Mouse (Mus musculus) CD4-positive naive resting alpha-beta T cell, adult 57 days (primary cell): Measurements from ENCODE around the gene Hmgn1. TPM values are rescaled to one million over a fixed set of nuclear protein-coding genes. Genes with fewer than 3 reads are reported as not detected.

Experiments
- total RNA-seq: library from RNA; stranded (reverse); gene quantifications from one replicate; pipeline ENCODE4 v1.2.4, GENCODE M21; 2023

Gene Hmgn1
- 128 TPM for total RNA-seq

GRCm38 (mm10) chr16:96127657-96128344 lies at the start of gene Hmgn1:
Hmgn1 (minus strand) TSS chr16:96127729.

GRCm38 (mm10) chr16:96145110-96145800 lies 17.7 kb upstream of the Hmgn1 start, which contains the start of gene Wrb:
Wrb (plus strand) TSS chr16:96145407.

GRCm38 (mm10) chr16:96082301-96083178 lies 45.0 kb downstream of the Hmgn1 start, which contains the start of gene Brwd1:
Brwd1 (minus strand) TSS chr16:96082526.

Other genes starting within 250 kb of the Hmgn1 start
- gene Psmg1, start 136.8 kb downstream of the Hmgn1 start, total RNA-seq: 17.7 TPM
- gene Brwd1, start 45.2 kb downstream of the Hmgn1 start, total RNA-seq: 190 TPM
- gene Wrb, start 17.7 kb upstream of the Hmgn1 start, total RNA-seq: 7.3 TPM
- not detected for gene Lca5l, start 64.5 kb upstream of the Hmgn1 start, total RNA-seq
- not detected for gene Sh3bgr, start 72.7 kb upstream of the Hmgn1 start, total RNA-seq
- 1.2 TPM for gene B3galt5, start 108.1 kb upstream of the Hmgn1 start, total RNA-seq